Mouse (Mus musculus) heart, embryonic 15.5 days (tissue): ENCODE results near the gene Timm9. TPM values are rescaled to one million over a fixed set of nuclear protein-coding genes. Genes with fewer than 3 reads are reported as not detected.
"Not testable (repeated sequence)": the region's sequence is repeated elsewhere in the genome, so short reads cannot be mapped to it uniquely, and the experiment has no call there.

Experiments used
- ATAC-seq: fragments of 200-750 bp; cut with Nextera tagmentation; replicated peaks from 2 replicates; pipeline ENCODE4 v1.8.0; 2017; ENCODE audit warnings: low read depth, moderate TSS enrichment; ENCODE audit not compliant: insufficient number of reproducible peaks, insufficient read depth, low FRiP score
- H3K27ac ChIP-seq: fragments of 300-500 bp; sonication (generic); 2 replicates; pipeline ENCODE4 v1.5.1; 2015; ENCODE audit warnings: mild to moderate bottlenecking, inconsistent platforms
- H3K27me3 ChIP-seq: fragments of 300-500 bp; sonication (generic); 2 replicates; pipeline ENCODE4 v1.6.1; 2015; ENCODE audit warnings: inconsistent platforms
- H3K36me3 ChIP-seq: fragments of 300-500 bp; sonication (generic); 2 replicates; pipeline ENCODE4 v1.6.1; 2015; ENCODE audit warnings: mild to moderate bottlenecking, inconsistent platforms
- H3K4me1 ChIP-seq: fragments of 300-500 bp; sonication (generic); replicated peaks from 2 replicates; pipeline ENCODE4 v1.6.1; 2015; ENCODE audit warnings: inconsistent platforms
- H3K4me2 ChIP-seq: fragments of 300-500 bp; sonication (generic); 2 replicates; pipeline ENCODE4 v1.6.1; 2015; ENCODE audit warnings: inconsistent platforms, mild to moderate bottlenecking, moderate library complexity
- H3K4me3 ChIP-seq: fragments of 300-500 bp; sonication (generic); 2 replicates; pipeline ENCODE4 v1.5.1; 2015; ENCODE audit warnings: mild to moderate bottlenecking, inconsistent platforms
- H3K9ac ChIP-seq: fragments of 300-500 bp; sonication (generic); 2 replicates; pipeline ENCODE4 v1.6.1; 2015; ENCODE audit warnings: mild to moderate bottlenecking, inconsistent platforms
- H3K9me3 ChIP-seq: fragments of 300-500 bp; sonication (generic); replicated peaks from 2 replicates; pipeline ENCODE4 v1.6.1; 2016; ENCODE audit warnings: inconsistent platforms
- whole genome bisulfite sequencing: fragments of 180-500 bp; shearing (Covaris S2); methylation state at CpG from one replicate; pipeline ENCODE4 v1.1.7; 2015; ENCODE audit warnings: mixed read lengths; 5-methylcytosine and 5-hydroxymethylcytosine counted together
- polyA plus RNA-seq: library from polyadenylated mRNA; unstranded; fragments of >200 nt; fragmentation: Nextera tagmentation; extraction: Ambion mirVana; gene quantifications from 2 replicates; pipeline ENCODE4 v1.2.1, GENCODE M21; 2015

Timm9 gene
- polyA plus RNA-seq, 1 experiment from 2014 or later = 98.9 TPM

- H3K4me3 ChIP-seq, H3K4me1 ChIP-seq, H3K9me3 ChIP-seq, H3K9ac ChIP-seq, H3K36me3 ChIP-seq, H3K27me3 ChIP-seq, H3K27ac ChIP-seq, H3K4me2 ChIP-seq, ATAC-seq: not testable (repeated sequence)
- 75% methylated on average over 4 of the region's 4 CpGs for WGBS
Measured at GRCm38 (mm10) chr12:71104275-71104674, 32.2 kb downstream of the Timm9 start.

GRCm38 (mm10) chr12:71086331-71086730 lies 50.2 kb downstream of the Timm9 start:
- H3K4me3 ChIP-seq = no peak overlapping the region
- peaks cover 17% of the 10 kb centered on the region for H3K36me3 ChIP-seq
- no peaks in the 10 kb centered on the region for H3K27me3 ChIP-seq
- H3K9me3 ChIP-seq = no peaks in the 10 kb centered on the region
- ATAC-seq = no peak
- no peak overlapping the region for H3K9ac ChIP-seq
- WGBS = 92% methylated on average over 8 of the region's 8 CpGs
- no peak overlapping the region for H3K27ac ChIP-seq
- H3K4me2 ChIP-seq = no peak overlapping the region
- no peaks in the 10 kb centered on the region for H3K4me1 ChIP-seq

Other genes with a start within 250 kb of the Timm9 start
- gene Actr10, start 198.8 kb downstream of the Timm9 start, polyA plus RNA-seq = 162 and 181 TPM in 2 replicates
- 388 and 430 TPM in 2 replicates for gene Psma3, start 162.1 kb downstream of the Timm9 start, polyA plus RNA-seq
- 25.4 and 26.4 TPM in 2 replicates for gene Arid4a, start 120.7 kb downstream of the Timm9 start, polyA plus RNA-seq
- 0.25 TPM in 1 of 2 replicates, not detected in the other for gene Tomm20l, start 25.3 kb downstream of the Timm9 start, polyA plus RNA-seq
- gene 2700049A03Rik, start 164 bp upstream of the Timm9 start, polyA plus RNA-seq = 8.4 and 8.6 TPM in 2 replicates
- 8.6 and 12.4 TPM in 2 replicates for gene Dact1, start 173.2 kb upstream of the Timm9 start, polyA plus RNA-seq